Mouse (Mus musculus) cerebellum, postnatal 10 days (tissue): ENCODE measurements at regions not wholly inside any gene's neighbourhood (a gene's known extent, or its start where the extent isn't known, plus 50 kb on each side); places are given as distances from the start of the nearest gene placed in this dataset.

Experiments used
- DNase-seq, 2 experiments: peaks; one replicate each; pipeline ENCODE4 v3.0.0; 2021; ENCODE audit warnings: mixed read lengths in 2 of 2

DNA sequence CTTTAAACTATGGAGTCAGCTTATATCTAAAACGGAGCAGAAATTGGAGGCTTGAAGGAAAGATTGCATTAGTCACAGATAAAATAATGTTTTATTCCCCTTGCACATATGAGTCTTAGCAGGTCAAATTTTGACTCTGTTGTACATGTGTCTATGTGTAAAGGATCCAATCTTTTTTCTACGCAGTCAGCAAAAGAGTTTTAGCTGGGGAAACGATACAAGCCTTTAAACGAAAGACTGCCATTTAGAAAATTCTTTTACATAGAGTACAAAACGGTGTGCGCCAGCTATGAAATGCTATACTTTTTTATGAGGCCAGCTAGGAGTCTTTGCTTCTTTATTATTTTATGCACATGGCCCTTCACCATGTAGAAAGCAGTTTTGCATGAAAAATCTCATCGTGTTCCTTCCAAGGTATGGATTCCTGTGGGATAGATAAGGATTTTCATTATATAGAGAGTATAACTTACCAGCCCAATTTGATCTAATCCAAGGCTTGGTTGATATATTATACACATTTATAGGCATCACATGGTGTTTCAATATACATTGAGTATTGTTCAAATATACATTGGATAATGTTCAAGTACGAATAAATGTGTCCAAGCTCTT lies 116.0 kb upstream of the Thumpd2 start:
- no peak for DNase-seq

DNA sequence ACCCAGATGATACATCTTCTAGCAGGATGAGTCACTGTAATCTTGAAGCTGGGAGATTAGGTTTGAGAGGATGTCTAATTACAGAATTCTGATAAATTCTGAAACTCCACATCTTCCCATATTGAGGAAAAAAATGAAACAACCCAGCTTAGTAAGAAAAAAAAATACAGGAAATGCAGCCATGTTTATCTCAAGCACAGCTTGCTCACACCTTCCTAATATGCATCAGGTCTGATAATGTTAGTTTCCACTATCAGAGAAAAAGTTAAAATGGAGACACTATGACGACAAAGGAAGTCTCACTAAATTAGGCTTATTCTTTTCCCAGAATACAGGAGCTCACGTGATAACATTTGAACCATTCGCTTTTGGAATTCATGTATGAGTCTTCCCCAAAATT lies 111.4 kb upstream of the Thumpd2 start:
- no peak for DNase-seq

DNA sequence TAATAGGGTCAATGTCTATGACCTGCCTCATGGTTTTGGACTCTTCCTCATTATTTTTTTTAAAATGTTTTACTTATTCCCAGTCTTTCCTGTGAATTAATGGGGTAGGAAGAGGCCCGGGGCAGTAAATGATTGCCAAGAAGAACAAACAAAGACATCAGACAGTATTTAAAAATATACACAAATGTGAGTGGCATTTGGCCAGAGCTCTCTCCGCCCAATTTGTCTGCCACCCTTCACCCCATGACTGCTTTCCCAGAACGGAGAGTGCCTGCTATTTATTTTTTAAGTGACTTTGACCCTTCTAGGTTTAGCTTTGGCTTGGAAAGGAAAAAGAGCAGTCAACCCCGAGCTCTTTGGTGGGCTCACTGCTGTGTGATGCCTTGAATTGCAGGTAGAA lies 111.0 kb upstream of the Thumpd2 start:
- DNase-seq = no peak

DNA sequence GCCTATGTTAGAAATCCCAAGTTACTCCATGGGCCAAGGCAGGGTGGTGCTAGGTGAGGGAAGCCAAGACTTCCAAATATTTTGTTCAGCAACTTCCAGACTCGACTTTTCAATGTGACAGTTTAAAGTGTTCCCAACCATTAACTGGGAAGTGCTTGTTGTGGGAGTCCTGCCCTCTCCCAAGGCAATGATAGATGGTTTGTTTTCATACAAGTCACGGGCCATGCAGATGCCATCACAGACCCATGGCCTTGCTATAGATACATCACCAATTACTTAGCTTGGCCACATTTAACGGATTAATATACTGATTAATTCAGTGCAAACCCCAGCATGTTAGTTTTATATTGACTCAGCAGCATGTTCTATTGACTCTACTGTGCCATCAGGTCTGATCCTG lies 108.1 kb upstream of the Thumpd2 start:
- no peak for DNase-seq

DNA sequence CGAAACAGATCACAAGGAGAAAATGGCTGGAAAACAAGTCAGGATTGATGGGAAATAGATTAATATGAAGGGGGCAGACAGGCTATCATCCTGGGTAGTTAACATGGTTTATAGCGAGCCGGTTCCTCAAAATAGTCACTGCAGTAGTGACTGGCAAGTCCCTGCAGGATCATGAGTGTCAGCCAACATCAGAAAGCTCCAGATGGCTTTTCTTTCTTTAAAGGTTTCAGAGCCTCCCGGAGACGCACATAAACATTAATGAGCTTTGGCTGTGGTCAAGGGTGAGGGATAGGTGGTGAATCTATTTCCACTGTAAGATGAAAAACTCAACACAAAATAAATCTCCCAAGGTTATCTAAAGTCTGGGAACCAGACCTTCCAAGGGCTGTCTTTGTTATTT lies 104.2 kb upstream of the Thumpd2 start:
- peak; percentile 40 to 43 for DNase-seq

DNA sequence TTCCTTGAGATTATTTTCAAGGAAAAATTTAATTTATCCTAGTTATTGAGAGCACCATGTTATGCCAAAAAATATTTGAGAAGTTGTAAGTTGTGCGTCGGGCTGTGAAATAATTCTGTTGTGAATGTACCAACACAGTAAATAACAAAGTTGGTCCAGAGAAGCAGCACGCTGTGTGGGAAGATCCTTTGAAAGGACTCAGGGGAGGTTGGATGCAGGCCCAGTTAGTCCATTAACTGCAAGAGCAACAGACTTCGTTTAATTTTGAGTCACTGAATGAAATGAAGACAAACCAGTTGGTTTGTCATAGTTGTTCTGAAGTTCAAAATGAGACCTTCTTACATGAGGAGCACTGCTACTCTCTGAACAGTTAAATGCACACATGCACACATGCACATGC lies 85.8 kb upstream of the Thumpd2 start:
- DNase-seq = peak; percentile 34 to 54

DNA sequence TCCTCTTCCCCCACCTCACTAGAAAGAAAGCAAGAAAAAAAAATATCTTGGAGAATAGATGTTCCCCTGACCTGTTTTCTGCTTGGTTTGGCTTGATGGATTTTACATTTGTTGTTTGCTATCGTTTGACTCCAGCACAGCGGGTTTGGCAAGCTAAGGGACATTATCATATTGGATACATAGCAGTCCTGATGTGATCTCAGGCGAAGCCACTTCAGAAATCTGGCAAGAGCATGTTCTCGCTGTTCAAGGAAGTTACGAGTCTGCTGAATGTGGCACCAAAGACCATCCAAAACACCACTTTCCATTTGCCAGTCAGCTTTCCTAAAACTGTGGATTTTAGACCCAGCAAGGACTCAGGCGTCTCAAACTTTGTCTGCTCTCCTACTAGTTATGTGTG lies 69.8 kb upstream of the Thumpd2 start:
- DNase-seq = peak in 1 of 2 experiments; percentile 22

DNA sequence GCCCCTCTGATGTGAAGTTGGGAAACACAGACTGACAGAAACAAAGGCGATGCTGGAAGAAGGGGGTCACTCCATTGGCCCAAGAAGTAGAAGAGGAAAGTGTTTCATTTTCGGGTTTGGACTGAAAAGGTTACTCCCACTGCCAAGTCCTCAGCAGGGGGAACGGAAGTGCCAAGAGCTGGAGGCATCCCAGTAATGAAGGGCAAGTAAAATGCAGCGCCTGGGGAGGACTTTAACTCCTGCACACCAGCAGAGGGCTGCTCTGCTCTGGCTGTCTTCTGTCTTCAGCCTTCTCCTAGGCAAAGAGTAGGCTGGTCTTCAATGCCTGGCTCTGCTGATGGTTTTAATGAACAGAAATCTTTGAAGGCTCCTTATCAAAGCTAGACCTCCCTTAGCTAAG lies 68.3 kb upstream of the Thumpd2 start:
- peak; percentile 91 to 96 for DNase-seq
